Mouse (Mus musculus): ENCODE measurements around the gene Zdhhc5. TPM values are rescaled to one million over a fixed set of nuclear protein-coding genes. Genes with fewer than 3 reads are reported as not detected.
A peak's percentile ranks its signal among the peaks of the same experiment; 100 is the strongest.
"Not testable (repeated sequence)": the region's sequence is repeated elsewhere in the genome, so short reads cannot be mapped to it uniquely, and the experiment has no call there.

The Zdhhc5 gene
- polyA plus RNA-seq, 1 experiment from 2014 or later = 28.2 TPM

DNA sequence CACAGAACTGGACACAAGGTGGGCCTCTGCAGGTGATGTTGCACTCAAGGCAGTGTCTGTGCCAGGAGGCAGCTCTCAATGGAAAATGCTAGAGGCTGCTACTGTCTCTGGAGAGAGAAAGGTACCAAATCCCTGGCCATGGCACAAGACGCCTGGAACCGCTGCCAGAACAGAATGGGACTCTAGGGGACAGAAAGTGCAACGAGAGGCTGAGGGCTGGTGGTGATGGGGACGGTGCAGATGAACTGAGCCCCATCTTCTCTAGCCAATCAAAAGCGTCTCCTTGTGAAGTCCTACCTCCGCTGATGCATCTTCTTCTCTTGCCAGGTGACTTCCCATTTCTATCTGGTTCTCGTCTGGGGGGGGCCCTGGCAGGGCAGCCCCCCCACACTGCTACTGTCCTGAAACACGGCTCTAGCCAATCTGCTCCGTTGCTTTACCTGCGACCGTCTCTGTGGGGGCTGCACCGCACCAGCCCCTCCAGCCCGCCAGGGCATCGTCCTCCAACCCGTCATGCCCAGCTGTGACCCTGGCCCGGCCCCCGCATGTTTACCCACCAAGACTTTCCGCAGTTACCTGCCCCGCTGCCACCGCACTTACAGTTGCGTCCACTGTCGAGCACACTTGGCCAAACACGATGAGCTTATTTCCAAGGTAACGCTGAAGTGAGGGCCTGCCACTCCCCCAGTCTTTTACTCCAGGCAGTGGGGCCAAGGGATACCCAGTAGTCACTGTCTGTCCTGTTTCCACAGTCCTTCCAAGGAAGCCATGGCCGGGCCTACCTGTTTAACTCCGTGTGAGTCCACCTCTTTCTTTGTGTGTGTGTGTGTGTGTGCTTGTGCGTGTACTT, 21.6 kb upstream of the Zdhhc5 start:
- Histone ChIP-seq H3K36me3 (ENCODE audit: control insufficient read depth, insufficient read depth, low read length) (no peaks in the 10 kb centered on the region), H3K4me1 (replicated peaks; ENCODE audit: control insufficient read depth, insufficient read depth, low read length) (peaks cover 57% of the 10 kb centered on the region), H3K9me3 (ENCODE audit: control insufficient read depth, low read length) (no peaks in the 10 kb centered on the region), H3K4me2 (ENCODE audit: low read depth, low read length) (peak overlapping the region; percentile 33), H3K27me3 (ENCODE audit: control insufficient read depth, insufficient read depth, low read depth, low read length) (peaks cover 3% of the 10 kb centered on the region), H3K27ac (ENCODE audit: low read length) (no peak overlapping the region), H3K9ac (ENCODE audit: low read length) (no peak overlapping the region), H3K4me3 (ENCODE audit: low read length) (no peak overlapping the region)
- 4% methylated on average over 27 of the region's 27 CpGs for WGBS
- peak; percentile 4; the same call in 1 of the 2 replicates for ATAC-seq (ENCODE audit: low read depth)

DNA sequence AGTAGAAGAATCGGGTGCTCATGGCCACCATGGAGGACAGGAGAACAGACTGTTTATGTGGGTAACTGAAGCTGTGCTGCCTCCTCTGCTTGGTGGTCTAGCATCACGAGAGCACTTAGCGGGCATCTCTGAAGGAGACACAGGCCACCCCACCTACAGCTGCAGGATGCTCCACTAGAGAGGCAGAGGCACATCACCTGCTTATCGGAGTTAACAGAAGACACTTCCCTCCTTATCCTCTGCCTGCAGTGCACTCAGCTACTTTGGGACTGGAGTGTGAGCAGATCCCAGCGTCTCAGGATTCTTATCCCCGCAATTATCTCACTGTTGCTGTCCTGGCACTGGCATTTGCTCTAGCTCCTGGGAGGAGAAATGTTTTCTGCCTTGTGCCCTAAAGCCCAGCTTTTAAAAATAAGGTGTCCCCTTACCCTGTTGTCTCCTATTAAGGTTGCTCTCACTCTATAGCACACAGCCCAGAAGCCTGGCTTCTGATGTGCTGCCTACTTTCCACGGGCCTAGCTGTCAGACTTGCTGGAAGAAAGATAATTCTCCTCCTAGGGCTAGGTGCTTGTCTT, 20.5 kb upstream of the Zdhhc5 start:
- no peak for ATAC-seq (ENCODE audit: low read depth)
- H3K4me3 ChIP-seq (ENCODE audit: low read length) = no peak overlapping the region
- H3K9me3 ChIP-seq (ENCODE audit: control insufficient read depth, low read length) = no peaks in the 10 kb centered on the region
- H3K36me3 ChIP-seq (ENCODE audit: control insufficient read depth, insufficient read depth, low read length) = no peaks in the 10 kb centered on the region
- no peak overlapping the region for H3K4me2 ChIP-seq (ENCODE audit: low read depth, low read length)
- no peak overlapping the region for H3K9ac ChIP-seq (ENCODE audit: low read length)
- no peak overlapping the region for H3K27ac ChIP-seq (ENCODE audit: low read length)
- WGBS = 16% methylated on average over 7 of the region's 7 CpGs
- peaks cover 46% of the 10 kb centered on the region for H3K4me1 ChIP-seq (replicated peaks; ENCODE audit: control insufficient read depth, insufficient read depth, low read length)
- peaks cover 3% of the 10 kb centered on the region for H3K27me3 ChIP-seq (ENCODE audit: control insufficient read depth, insufficient read depth, low read depth, low read length)

DNA sequence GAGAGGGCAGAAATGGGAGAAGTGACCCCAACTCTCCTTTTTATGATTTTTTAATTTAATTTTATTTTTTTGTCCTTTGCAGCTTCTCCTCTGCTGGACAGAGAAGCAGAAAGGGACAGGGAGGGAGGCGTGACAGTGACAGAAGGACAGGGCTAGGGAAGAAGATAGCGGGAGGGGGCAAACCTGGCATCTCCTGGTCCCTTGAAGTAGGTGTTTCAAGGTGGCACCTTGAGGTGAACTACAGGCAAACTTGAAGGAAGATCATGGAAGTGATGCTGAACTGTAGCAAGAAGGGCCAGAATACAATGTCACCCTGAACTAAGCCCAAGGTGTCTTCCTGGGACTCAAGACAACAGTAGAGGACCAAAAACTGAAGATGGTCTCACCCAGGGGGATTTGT, 19.9 kb upstream of the Zdhhc5 start:
- ATAC-seq (ENCODE audit: low read depth) = no peak
- H3K4me2 ChIP-seq (ENCODE audit: low read depth, low read length) = peak overlapping the region; percentile 48
- H3K27ac ChIP-seq (ENCODE audit: low read length) = no peak overlapping the region
- WGBS = 4% methylated on average over 2 of the region's 2 CpGs
- peaks cover 41% of the 10 kb centered on the region for H3K4me1 ChIP-seq (replicated peaks; ENCODE audit: control insufficient read depth, insufficient read depth, low read length)
- peaks cover 3% of the 10 kb centered on the region for H3K27me3 ChIP-seq (ENCODE audit: control insufficient read depth, insufficient read depth, low read depth, low read length)
- H3K9ac ChIP-seq (ENCODE audit: low read length) = no peak overlapping the region; the same call in 1 of the 2 replicates
- peak overlapping the region; percentile 38 for H3K4me3 ChIP-seq (ENCODE audit: low read length)
- no peaks in the 10 kb centered on the region for H3K36me3 ChIP-seq (ENCODE audit: control insufficient read depth, insufficient read depth, low read length)
- no peaks in the 10 kb centered on the region for H3K9me3 ChIP-seq (ENCODE audit: control insufficient read depth, low read length)

DNA sequence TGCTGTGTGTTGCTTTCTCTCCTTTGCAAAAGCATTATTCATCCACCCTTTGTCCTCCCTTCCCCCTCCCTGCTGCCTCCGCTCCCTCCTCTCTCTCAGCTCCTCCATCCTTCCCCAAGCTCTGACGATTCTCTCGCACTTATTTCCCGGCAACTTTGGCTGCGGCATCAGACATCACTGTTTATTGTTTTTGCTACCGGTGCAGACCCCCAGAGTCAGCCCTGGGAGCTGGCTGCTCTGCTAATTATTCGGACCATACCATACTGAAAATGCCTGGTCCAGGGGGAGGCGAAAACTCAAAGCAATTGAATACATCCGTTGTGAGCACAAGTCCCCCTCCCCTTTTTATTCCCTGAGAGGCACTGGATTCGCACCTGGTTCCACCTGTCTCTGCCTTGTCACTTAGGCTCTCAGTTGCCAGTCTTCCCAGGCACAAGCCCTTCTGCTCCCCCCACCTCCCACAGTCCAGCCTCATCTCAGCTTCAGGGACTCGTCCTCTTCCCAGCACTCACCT, 19.4 kb upstream of the Zdhhc5 start:
- no peak overlapping the region for H3K27ac ChIP-seq (ENCODE audit: low read length)
- H3K27me3 ChIP-seq (ENCODE audit: control insufficient read depth, insufficient read depth, low read depth, low read length) = peaks cover 3% of the 10 kb centered on the region
- H3K4me2 ChIP-seq (ENCODE audit: low read depth, low read length) = peak overlapping the region; percentile 48
- H3K9me3 ChIP-seq (ENCODE audit: control insufficient read depth, low read length) = no peaks in the 10 kb centered on the region
- no peak for ATAC-seq (ENCODE audit: low read depth)
- peaks cover 40% of the 10 kb centered on the region for H3K4me1 ChIP-seq (replicated peaks; ENCODE audit: control insufficient read depth, insufficient read depth, low read length)
- under 1% methylated on average over 11 of the region's 11 CpGs for WGBS
- peak overlapping the region; percentile 42 for H3K9ac ChIP-seq (ENCODE audit: low read length)
- no peaks in the 10 kb centered on the region for H3K36me3 ChIP-seq (ENCODE audit: control insufficient read depth, insufficient read depth, low read length)
- H3K4me3 ChIP-seq (ENCODE audit: low read length) = peak overlapping the region; percentile 38

DNA sequence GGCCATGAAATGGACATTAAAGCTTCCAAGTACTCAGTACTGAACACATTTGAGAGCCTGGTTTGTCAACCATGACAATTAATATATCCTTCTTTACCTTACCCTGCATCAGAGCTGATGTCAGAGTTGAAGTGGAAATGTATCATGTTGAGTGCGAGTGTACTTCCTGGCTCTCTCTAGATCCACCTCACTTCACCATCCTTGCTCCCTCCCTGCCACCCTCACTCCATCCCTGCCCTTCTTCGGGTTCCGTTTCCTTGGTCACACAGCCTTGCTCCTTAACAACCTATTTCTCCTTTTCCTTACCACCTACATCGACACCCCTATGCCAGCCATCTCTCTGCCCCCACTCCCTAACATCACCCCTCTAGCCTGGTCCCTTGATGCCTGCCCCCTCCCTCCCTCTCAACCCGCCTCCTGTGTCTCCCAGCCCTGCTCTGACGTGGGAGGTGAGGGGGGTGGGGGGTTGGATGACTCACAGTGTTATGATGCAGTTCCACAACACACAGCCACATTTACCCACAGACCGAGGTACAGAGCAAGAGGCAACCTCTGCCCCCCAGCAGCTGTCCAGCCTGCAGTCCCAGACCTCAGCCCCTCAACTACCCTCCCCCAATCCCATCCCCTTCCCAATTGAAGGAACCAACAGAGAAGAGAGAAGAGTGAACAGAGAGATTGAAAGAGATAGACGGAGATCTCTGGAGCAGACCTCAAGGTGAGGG, 18.8 kb upstream of the Zdhhc5 start, which contains the start of gene Ypel4:
TSS of gene Ypel4 (plus strand) at position 480 of the 722 bp plus-strand sequence.
- Histone ChIP-seq H3K4me3 (ENCODE audit: low read length) (peak within 1 kb of the TSS; percentile 38), H3K9me3 (ENCODE audit: control insufficient read depth, low read length) (no peaks in the 10 kb centered on the region), H3K36me3 (ENCODE audit: control insufficient read depth, insufficient read depth, low read length) (no peaks in the 10 kb centered on the region), H3K4me2 (ENCODE audit: low read depth, low read length) (peak within 1 kb of the TSS; percentile 48), H3K27me3 (ENCODE audit: control insufficient read depth, insufficient read depth, low read depth, low read length) (peaks cover 3% of the 10 kb centered on the region), H3K4me1 (replicated peaks; ENCODE audit: control insufficient read depth, insufficient read depth, low read length) (peaks cover 33% of the 10 kb centered on the region), H3K27ac (ENCODE audit: low read length) (no peak within 1 kb of the TSS), H3K9ac (ENCODE audit: low read length) (peak within 1 kb of the TSS; percentile 42)
- peak; percentile 11 for ATAC-seq (ENCODE audit: low read depth)
- WGBS = 2% methylated on average over 8 of the region's 8 CpGs

DNA sequence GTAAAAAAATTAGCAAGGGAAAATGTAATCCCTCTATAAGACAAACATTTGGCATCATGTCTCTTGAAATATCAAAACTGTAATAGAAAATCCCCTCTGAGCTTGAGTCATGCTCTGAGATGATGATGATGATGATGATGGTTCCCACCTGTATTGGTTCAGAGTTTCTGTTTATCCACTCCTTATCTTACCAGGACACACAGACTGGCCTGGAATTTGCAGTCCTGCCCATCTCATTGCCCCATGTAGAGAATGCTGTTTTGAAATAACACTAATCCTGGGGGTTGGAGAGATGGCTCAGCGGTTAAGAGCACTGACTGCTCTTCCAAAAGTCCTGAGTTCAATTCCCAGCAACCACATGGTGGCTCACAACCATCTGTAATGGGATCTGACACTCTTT, 17.4 kb upstream of the Zdhhc5 start:
- Histone ChIP-seq H3K4me2 (ENCODE audit: low read depth, low read length) (no peak overlapping the region), H3K27me3 (ENCODE audit: control insufficient read depth, insufficient read depth, low read depth, low read length) (peaks cover 3% of the 10 kb centered on the region), H3K4me3 (ENCODE audit: low read length) (no peak overlapping the region), H3K9me3 (ENCODE audit: control insufficient read depth, low read length) (no peaks in the 10 kb centered on the region), H3K27ac (ENCODE audit: low read length) (no peak overlapping the region), H3K36me3 (ENCODE audit: control insufficient read depth, insufficient read depth, low read length) (no peaks in the 10 kb centered on the region), H3K9ac (ENCODE audit: low read length) (no peak overlapping the region), H3K4me1 (replicated peaks; ENCODE audit: control insufficient read depth, insufficient read depth, low read length) (peaks cover 20% of the 10 kb centered on the region)
- no peak for ATAC-seq (ENCODE audit: low read depth)
- WGBS = 64% methylated on average over 1 of the region's 1 CpGs

DNA sequence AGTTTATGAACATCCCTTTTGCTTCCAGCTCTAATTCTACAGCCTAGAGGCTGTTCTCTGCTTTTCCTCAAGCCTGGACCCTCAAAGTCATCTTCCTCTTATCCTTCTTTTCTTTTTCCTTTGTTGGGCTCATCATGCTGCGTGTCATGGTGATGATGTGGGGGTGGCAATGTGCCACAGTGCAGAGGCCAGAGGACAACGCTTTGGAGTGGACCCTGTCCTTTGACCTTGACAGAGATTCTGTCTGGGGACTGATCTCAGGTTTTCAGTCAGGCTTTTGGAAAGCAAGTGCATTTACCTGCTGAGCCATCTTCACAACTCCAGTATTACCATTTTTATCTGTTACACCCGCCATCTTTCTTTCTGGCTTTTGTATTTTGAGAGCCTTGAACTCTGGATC, 16.2 kb upstream of the Zdhhc5 start:
- 71% methylated on average over 3 of the region's 3 CpGs for WGBS
- Histone ChIP-seq H3K9me3 (ENCODE audit: control insufficient read depth, low read length) (no peaks in the 10 kb centered on the region), H3K27me3 (ENCODE audit: control insufficient read depth, insufficient read depth, low read depth, low read length) (peaks cover 3% of the 10 kb centered on the region), H3K4me1 (replicated peaks; ENCODE audit: control insufficient read depth, insufficient read depth, low read length) (peaks cover 14% of the 10 kb centered on the region), H3K4me2 (ENCODE audit: low read depth, low read length) (no peak overlapping the region), H3K36me3 (ENCODE audit: control insufficient read depth, insufficient read depth, low read length) (no peaks in the 10 kb centered on the region), H3K9ac (ENCODE audit: low read length) (no peak overlapping the region), H3K4me3 (ENCODE audit: low read length) (no peak overlapping the region), H3K27ac (ENCODE audit: low read length) (no peak overlapping the region)
- ATAC-seq (ENCODE audit: low read depth) = no peak

DNA sequence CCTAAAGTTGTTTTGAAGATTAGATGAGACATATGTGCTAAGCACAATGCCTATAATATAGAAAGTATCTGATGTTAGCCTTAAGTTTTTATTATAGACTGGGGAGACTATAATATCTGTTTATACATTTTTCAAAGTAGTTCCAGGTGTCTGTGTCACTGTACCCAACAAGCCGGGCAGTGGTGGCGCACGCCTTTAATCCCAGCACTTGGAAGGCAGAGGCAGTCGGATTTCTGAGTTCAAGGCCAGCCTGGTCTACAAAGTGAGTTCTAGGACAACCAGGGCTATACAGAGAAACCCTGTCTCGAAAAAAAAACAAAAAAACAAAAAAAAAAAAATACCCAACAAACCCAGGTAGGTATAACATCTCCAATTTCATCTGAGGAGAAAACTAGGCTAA, 13.2 kb upstream of the Zdhhc5 start:
- H3K9me3 ChIP-seq (ENCODE audit: control insufficient read depth, low read length); H3K9ac ChIP-seq (ENCODE audit: low read length); H3K27ac ChIP-seq (ENCODE audit: low read length); H3K4me2 ChIP-seq (ENCODE audit: low read depth, low read length); H3K4me3 ChIP-seq (ENCODE audit: low read length); H3K4me1 ChIP-seq (replicated peaks; ENCODE audit: control insufficient read depth, insufficient read depth, low read length); ATAC-seq (ENCODE audit: low read depth); H3K27me3 ChIP-seq (ENCODE audit: control insufficient read depth, insufficient read depth, low read depth, low read length): not testable (repeated sequence)
- H3K36me3 ChIP-seq (ENCODE audit: control insufficient read depth, insufficient read depth, low read length) = peaks cover 11% of the 10 kb centered on the region; the same call in 1 of the 2 replicates
- WGBS = 80% methylated on average over 5 of the region's 5 CpGs

Measured in lung, embryonic 16.5 days (tissue).